Mouse (Mus musculus): Measurements from ENCODE around the gene Spata7.
"Not testable (repeated sequence)": the region's sequence is repeated elsewhere in the genome, so short reads cannot be mapped to it uniquely, and the experiment has no call there.

Spata7 gene

GRCm38 (mm10) chr12:98627392-98628259 lies at the start of gene Spata7:
Spata7 (plus strand) TSS chr12:98628157.
- peak; percentile 91 for DNase-seq

DNA sequence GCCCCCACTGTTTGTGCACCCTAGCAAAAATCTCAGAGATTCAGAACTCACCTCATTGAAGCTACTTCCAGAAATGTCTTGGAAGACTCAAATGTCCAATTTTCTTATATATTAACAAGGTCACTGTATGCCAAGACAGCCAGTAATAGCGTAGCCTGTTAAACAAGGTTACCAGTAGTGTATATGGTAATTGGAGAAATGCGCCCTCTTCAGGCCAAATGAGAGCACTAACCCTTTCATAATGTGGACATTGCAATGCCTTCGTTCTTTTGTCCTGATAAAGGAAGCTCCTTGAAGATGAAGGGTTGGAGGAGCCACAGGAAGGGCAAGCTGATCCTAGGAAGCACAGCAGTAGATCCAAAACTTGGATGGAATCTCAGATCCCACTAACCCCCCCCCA lies 42.7 kb upstream of the Spata7 start:
- no peak for DNase-seq

- no peak for DNase-seq
Observed at GRCm38 (mm10) chr12:98588573-98588972, 39.4 kb upstream of the Spata7 start.

- DNase-seq: no peak
Observed at GRCm38 (mm10) chr12:98591016-98591415, 36.9 kb upstream of the Spata7 start.

- DNase-seq: no peak
Observed at GRCm38 (mm10) chr12:98600861-98601260, 27.1 kb upstream of the Spata7 start.

DNA sequence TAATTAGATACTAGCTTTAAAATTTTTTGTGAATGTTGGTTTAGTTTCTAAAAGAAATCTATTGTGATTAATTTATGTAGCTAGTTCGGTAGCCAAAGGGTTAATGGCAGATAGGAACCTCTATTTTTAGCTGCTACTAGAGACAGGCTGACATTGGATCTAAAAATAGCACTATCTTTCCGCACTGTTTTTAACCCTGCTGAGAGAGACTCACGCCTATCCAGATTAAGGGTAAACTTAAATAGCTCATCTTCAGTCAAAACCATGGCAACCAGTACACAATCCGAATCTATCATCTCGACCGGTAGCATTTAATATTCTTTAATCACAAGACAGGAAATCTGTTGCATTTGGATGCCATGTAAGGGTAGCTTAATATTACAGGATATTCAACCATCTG lies 25.8 kb upstream of the Spata7 start:
- DNase-seq: no peak

DNA sequence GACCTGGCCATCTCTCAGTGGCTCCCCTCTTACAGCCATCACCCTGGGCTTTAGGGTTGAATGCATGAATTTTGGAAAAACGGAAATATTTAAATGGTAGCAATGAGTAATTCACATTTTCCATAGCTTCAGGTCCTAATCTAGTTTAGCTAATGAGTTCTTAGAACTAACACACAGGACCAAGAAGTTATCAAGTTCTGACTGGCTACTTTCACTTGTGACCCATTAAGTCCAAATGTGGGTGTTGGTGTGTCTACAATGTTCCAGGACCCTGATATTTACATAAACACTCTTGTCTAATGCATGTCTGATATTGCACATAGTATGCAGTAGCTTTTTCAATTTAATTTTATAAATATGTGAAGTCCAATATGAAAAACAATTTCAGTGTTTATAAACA lies 22.7 kb upstream of the Spata7 start:
- DNase-seq: no peak

- DNase-seq: no peak
Observed at GRCm38 (mm10) chr12:98606595-98607290, 21.2 kb upstream of the Spata7 start.

DNA sequence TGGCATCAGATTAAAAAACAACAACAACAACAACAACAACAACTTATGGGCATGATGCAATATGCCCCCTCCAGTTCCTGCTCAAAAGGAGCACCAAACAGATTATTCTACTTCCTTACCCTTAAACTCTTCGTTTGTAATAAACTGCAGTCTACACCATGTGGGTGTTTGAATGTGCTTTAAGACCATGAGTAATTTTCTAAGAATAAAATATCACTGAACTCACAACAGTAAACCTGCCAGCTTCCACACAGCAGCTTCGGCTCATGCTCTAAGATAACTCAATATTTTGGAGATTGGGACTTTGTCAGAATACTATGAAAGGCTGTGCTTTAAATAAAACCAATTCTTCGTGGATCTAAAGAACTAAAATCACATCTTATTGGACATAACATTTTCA lies 17.6 kb upstream of the Spata7 start:
- no peak for DNase-seq

DNA sequence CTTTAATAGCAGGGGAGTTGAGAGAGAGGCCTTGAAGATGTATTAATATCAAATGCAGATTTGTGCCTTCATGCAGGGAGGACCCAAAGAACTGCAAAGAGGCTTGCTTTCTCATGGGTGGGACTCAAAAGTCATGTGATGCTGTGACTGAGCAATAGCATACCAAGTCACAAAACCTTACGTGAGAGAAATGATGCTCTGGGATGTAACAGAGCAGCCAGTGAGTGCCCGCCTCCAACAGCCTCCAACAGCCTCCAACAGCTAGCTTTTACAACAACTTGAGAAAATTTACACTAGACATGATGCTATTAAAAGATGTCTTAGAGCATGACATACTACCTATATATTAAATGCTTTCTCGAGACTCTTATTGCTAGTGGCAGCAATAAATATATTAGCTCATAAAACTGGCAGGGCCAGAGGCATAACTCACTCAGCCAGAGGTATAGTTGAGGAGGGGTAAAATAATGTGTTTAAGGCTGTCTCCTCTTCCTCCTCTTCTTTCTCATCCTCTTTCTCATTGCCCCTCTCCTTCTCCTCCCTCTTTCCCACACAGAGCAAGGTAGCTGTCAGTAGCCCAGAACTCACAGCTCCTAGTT lies 12.9 kb upstream of the Spata7 start:
- DNase-seq: no peak

DNA sequence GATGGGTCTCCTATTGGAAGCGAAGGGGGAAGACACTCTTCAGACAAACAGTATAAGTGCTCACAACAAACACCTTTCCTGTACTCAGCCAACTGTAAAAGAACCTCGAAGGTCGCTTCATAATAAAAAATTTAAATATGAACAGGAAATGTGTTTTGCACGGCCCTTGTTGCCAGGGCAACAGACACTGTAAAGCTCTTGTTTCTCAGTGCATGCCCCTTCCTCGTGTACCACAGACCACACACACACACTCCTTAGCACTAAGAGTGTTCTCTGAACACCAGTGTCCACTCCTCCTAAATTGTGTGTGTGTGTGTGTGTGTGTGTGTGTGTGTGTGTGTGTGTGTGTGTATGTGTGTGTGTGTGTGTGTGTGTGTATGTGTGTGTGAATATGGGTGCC lies 12.2 kb upstream of the Spata7 start:
- DNase-seq: no peak

- DNase-seq: peak; percentile 42
Observed at GRCm38 (mm10) chr12:98619496-98619895, 8.5 kb upstream of the Spata7 start.

DNA sequence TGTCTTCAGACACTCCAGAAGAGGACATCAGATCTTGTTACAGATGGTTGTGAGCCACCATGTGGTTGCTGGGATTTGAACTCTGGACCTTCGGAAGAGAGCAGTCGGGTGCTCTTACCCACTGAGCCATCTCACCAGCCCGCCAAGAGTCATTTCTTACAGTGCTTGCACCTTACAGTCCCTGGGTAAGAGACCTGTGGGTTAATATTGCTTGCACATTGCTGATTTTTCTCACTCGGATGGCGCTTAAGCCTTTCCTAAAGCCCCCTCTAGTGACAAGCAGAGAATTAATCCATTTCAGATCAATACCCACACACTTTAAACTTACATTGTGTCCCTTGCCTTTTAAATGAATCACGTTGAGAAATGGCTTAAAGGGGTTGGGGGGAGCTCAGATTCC lies 7.0 kb upstream of the Spata7 start:
- DNase-seq: not testable (repeated sequence)

DNA sequence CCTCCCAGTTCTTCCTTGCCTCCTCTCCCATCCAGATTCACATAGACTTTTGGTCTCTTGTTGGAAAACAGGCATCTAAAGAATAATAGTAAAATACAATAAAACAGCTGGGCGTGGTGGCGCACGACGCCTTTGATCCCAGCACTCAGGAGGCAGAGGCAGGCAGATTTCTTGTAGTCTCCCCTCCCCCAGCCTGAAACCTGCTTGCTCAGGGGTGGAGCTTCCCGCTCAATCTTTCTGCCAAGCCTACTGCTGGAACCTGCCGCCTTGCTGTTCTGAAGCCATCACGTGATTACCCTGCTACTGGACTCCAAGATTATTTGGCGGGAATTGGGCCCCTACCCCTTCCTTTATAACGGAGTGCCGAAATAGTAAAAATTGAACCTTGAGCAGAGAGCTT lies 4.7 kb upstream of the Spata7 start:
- DNase-seq: not testable (repeated sequence)

GRCm38 (mm10) chr12:98628260-98628970 lies 458 bp downstream of the Spata7 start:
- no peak for DNase-seq

- no peak for DNase-seq
Observed at GRCm38 (mm10) chr12:98644852-98645251, 16.9 kb downstream of the Spata7 start.

DNA sequence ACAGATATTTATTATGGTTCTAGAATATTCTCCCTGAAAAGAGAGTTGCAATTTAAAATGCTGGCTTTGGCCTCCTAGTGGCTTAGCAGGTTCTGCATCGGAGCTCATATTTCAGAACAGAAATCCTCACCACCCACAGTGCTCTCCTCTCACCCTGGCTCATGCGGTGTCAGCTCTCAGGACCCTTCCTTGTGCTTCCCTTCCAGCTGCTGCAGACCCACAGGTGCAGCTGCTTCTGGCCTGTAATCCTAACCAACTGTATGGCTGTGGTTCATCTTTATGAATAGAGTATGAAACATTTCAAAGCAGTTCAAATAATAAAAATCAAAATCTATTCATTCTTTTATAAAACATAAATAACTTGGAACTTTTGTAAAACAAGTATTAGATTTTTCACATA lies 28.9 kb downstream of the Spata7 start:
- DNase-seq: no peak

DNA sequence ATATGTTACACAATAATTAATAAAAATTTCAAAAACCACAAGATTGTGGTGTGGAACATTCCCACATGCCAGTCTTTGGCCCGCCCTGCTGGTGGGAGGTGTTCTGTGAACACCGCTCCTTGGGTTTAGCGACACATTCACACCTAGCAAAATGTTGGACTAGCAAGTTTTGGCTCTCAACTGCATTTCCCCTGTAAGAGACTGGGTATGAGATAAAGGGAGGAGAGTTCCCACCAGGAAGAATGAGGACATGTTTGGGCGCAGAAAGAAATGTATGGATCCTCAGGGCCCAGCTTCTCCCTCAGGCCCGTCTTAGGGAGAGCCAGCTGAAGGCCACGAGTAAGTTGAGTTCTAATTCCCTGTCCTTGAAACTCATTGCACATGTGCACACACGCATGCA lies 34.7 kb downstream of the Spata7 start:
- no peak for DNase-seq

GRCm38 (mm10) chr12:98668132-98668814 lies 40.3 kb downstream of the Spata7 start:
- DNase-seq: peak; percentile 81

DNA sequence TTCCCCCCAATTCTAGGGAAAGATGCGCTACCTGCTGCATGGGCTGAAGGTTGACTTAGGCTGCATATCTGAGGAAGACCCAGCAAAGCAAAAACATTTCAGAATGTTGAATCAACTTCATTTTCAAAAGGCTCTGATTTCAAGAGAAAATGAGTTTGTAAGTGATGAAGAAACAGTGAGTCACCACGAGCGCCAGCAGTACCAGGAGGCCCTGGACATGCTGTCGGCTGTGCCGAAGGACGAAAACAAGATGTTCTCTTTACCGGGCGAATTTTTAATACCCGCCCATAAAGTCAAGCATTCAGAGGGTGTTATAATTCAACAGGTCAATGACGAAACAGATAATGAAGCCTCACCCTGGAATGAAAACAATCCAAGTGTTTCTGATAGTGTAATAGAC lies 41.1 kb downstream of the Spata7 start:
- DNase-seq: no peak

DNA sequence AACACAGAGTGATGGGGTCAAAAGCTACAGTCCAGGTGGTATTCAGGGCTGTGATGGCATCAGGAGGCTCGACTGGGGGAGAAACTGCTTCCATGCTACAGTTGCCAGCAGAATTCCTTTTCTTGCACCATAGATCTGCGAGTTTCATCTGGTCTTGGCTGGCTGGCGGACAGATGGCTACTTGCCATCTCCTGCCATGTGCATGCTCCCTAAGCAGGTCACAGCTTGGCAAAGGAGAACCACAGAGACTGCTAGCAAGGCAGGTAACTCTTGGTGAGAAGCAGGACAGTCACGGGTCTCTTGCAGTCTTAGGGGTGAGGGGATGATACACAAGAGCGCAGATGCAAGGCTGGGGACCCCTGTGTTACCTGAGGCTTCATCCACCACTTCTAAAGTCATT lies 41.9 kb downstream of the Spata7 start:
- no peak for DNase-seq

GRCm38 (mm10) chr12:98670429-98670828 lies 42.5 kb downstream of the Spata7 start:
- DNase-seq: no peak

GRCm38 (mm10) chr12:98673879-98674278 lies 45.9 kb downstream of the Spata7 start:
- DNase-seq: no peak
